Mouse (Mus musculus): Measurements from ENCODE around the gene Alkbh4. TPM values are rescaled to one million over a fixed set of nuclear protein-coding genes. Genes with fewer than 3 reads are reported as not detected.
"Not testable (repeated sequence)": the region's sequence is repeated elsewhere in the genome, so short reads cannot be mapped to it uniquely, and the experiment has no call there.

Alkbh4 gene
- total RNA-seq (2017) = 11.8 and 14.3 TPM in 2 replicates

DNA sequence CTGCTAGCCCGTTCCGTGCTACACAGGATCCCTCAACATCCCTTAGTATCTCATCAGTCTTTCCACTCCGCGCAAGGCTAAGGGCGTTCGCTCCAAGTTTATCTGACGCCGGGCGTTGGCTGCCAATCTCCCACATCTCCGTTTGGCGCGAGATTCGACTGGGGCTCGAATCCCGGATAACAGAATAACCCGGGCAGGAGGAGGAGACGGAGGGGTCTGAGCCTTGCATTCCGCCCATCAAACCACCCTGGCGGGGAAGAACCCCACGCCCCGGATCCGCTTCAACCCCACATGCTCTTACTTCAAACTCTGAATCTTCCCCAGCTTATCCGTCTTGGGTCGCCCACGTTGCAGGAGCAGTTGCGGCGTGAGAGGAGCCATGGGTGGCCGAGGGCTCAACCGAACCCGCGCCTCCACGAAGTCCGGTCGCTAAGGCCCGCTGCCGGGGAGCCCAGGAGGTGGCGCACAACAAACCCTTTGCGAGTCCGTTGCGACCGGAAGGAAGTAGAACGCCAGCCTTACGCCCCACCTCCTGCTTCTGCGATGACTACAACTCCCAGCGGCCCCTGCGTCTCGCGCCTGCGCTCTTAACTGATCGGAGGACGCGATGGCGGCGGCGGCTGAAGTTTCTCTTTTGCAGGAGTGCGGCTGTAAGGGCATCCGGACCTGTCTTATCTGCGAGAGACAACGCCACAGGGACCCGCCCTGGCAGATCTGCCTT is at the start of gene Alkbh4, which contains the start of gene Lrwd1:
Alkbh4 (plus strand) TSS at position 576 of the 721 bp plus-strand sequence.
Lrwd1 (minus strand) TSS at position 504 of the 721 bp plus-strand sequence.
- ATAC-seq (replicated peaks; ENCODE audit: low read depth, poor library complexity, severe bottlenecking) = peak; percentile 86

DNA sequence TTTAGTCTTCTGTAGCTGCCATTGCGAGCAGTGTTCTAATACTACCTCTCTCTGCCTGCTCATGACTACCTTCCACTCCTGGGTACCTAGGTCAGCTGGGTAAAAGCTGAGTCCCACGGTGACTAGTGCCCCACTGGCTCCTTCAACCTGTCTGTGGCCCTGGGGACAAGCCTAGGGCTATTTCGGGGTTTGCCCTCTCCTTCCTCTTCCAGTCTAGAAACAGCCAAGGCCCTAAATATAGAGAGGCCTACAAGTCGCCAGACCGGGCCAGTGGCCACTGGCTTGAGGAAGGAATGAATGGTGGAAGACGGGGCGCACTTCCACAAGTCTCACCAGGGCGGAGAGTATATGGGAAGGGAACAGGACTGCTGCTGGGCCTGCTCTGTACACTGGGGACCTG is 49.7 kb upstream of the Alkbh4 start:
- no peak for ATAC-seq (replicated peaks; ENCODE audit: low read depth, poor library complexity, severe bottlenecking)

DNA sequence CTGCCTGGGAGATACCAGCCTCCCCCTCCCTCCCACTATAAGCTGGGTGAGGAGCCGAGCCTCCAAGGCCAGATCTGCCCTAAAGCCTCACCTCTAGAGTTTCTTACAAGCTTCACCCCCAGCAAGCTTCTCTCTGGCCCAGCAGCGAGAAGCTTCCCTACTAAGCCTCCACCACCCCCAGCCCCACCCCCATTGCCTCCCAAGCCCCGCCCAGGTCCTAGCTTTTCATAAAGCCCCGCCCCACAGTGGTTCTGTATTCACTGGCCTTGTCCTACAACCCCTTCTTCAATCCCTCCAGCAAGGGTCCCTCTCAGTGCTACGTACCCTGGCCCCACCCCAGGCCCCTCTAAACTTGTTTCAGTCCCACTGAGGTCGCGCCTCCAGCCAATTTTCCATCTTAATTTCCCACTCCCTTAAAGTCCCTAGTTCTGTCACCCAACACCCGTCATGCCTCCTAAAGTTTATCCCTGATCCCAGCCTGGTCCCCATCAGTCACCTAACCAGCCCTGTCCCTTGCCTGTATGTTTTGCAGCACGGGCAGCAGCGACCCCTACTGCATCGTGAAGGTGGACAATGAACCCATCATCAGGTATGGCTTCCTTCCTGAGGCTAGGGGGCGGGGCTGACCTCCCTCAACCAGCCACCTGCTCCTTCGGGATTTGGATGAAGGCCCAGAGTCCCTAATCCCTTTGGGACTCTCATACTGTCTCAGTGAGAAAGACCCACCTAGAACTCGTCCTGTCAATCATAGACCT is 46.9 kb upstream of the Alkbh4 start:
- no peak for ATAC-seq (replicated peaks; ENCODE audit: low read depth, poor library complexity, severe bottlenecking)

DNA sequence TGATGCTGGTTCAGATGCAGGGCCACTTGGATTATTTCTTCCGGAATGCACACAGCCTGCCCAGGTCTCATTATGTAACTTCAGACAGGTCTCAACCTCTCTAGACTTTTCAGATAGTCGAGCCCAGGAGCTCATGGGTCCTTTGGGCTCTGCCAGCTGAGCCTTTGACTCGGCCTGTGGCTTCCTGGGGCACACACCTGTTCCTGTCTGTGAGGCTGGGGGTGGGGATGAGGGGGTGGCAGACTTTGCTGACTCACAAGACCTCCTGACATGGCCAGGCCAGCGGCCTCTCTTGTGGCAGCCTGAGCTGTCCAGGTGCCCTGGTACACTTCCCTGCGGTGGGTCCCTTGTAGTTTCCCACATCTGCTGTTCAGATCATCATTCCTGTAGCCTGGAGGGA is 44.0 kb upstream of the Alkbh4 start:
- ATAC-seq (replicated peaks; ENCODE audit: low read depth, poor library complexity, severe bottlenecking) = no peak

DNA sequence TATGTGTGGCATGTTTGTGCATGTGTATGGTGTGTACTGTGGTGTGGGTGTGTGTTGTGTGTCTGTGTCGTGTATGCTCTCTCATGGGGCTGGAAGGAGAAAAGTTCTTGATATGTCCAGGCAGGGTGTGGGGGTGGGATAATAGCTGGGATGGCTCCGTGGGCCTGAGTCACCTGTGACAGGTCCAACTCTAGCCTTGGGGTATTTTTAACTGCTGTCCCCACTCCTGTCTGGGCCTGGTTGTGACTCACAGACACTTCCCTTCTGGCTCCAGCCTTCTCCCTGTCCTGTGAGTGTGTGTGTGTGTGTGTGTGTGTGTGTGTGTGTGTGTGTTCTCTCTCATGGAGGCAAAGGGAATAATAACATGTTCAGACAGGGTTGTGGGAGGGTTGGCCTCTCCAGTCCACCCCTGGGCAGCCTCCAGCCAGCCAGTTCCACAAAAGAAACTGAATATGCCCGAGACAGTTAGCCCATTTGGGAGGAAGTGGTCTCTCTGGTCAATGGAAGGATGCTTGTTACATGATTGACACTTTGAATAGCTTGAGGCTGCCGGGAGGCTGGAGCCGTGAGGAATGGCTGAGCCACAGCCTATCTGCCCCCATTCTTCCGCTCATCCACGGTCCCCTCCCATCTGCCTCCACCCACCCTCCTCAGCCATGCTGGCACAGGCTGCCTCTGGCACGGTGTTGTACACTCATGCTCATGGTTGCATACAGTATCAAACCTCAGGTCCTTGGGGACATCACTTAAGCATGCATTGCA is 41.5 kb upstream of the Alkbh4 start:
- peak; percentile 88 for ATAC-seq (replicated peaks; ENCODE audit: low read depth, poor library complexity, severe bottlenecking)

DNA sequence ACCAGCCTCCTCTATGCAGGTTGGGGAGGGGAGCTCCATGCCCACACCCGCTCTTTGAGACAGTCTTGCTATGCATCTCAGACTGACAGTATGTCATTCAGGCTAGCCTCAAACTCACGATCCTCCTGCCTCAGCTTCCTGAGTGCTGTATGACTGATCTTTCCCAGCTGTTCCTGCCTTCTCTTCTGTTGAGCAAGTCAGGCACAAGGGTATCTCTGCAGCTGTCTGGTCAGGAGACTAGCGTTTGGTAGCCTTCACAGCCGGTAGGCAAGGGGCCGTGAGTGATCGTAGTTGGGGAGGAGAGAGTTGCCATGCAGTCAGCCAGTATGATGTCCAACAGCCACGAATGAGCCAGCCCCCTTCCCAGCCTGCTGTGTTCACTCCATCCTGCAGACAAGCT is 40.9 kb upstream of the Alkbh4 start:
- ATAC-seq (replicated peaks; ENCODE audit: low read depth, poor library complexity, severe bottlenecking) = no peak

DNA sequence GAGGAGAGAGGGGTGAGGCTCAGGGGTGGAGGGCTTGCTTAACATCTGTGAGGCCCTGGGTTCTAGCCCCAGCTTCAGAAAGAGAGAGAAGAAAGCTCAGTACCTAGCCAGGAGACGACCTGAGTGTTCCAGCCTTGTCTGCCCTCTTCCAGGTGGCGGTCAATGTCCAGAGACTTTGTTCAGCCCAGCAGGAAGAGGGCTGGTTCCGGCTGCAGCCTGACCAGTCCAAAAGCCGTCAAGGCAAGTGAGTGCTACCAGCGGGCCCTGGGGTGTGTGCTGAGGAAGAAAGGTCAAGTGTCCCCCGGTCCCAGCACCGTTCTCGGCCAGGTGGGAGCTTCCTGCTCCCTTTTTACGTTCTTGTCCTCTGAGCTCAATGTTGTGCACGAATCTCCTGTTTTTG is 37.4 kb upstream of the Alkbh4 start:
- no peak for ATAC-seq (replicated peaks; ENCODE audit: low read depth, poor library complexity, severe bottlenecking)

GRCm38 (mm10) chr5:136102099-136102820 is 33.7 kb upstream of the Alkbh4 start:
- peak; percentile 96 for ATAC-seq (replicated peaks; ENCODE audit: low read depth, poor library complexity, severe bottlenecking)

DNA sequence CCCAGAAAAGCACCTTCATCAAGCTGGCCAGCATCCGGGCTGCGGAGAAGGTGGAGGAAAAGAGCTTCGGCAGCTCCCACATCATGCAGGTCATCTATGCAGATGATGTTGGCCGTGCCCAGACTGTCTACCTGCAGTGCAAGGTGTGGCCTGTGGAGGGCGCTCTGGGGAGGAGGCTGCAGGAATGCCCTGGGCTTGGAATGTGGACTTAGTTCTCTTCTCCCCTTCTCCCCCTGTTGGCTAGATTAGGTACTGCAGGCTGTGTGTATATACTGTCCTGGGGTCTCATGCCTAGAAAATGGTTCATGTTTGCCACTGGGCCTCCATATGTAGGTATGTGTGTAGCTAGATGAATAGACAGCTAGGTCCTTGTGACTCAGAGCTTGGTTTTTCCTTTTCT is 31.4 kb upstream of the Alkbh4 start:
- ATAC-seq (replicated peaks; ENCODE audit: low read depth, poor library complexity, severe bottlenecking) = no peak

DNA sequence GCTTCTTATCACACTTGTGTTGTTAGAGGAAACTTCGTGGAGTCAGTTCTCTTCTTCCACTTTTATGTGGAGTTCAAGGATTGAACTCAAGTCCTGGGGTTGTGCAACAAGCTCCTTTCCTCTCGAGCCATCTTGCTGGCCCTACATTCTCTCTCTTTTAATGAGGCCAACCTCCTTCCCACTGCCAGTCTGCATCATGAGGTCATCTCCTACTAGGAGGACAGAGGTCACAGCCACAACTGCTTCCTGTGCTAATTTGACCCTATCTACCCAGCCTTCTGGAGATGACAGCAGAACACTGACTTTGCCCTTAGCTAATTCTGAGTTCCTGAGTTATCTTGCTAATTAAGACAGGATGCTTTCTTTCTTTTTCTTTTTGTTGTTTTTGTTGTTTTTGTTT is 27.5 kb upstream of the Alkbh4 start:
- no peak for ATAC-seq (replicated peaks; ENCODE audit: low read depth, poor library complexity, severe bottlenecking)

- ATAC-seq (replicated peaks; ENCODE audit: low read depth, poor library complexity, severe bottlenecking) = no peak
Observed at GRCm38 (mm10) chr5:136109042-136109441, 26.9 kb upstream of the Alkbh4 start.

DNA sequence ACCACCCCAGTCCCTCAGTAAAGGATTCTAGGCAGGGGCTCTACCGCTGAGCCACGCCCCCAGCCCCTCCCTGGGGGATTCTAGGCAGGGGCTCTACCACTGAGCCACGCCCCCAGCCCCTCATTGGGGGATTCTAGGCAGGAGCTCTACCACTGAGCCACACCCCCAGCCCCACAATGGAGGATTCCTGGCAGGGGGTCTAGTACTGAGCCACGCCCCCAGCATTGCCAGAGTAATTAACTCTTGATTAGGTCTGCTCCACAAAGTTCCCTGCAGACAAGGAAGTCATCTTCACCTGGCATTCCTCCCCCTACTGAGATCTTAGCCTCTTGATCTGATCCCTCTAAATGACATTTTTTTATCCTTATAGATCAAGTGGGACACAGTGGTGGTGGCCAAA is 22.4 kb upstream of the Alkbh4 start:
- ATAC-seq (replicated peaks; ENCODE audit: low read depth, poor library complexity, severe bottlenecking) = not testable (repeated sequence)

GRCm38 (mm10) chr5:136115891-136116783 is 19.8 kb upstream of the Alkbh4 start, which contains the start of gene Polr2j:
Polr2j (plus strand) TSS chr5:136116631.
- peak; percentile 97 for ATAC-seq (replicated peaks; ENCODE audit: low read depth, poor library complexity, severe bottlenecking)

GRCm38 (mm10) chr5:136116784-136117112 is 19.2 kb upstream of the Alkbh4 start:
- peak; percentile 37 for ATAC-seq (replicated peaks; ENCODE audit: low read depth, poor library complexity, severe bottlenecking)

- no peak for ATAC-seq (replicated peaks; ENCODE audit: low read depth, poor library complexity, severe bottlenecking)
Observed at GRCm38 (mm10) chr5:136122165-136122564, 13.8 kb upstream of the Alkbh4 start.

- ATAC-seq (replicated peaks; ENCODE audit: low read depth, poor library complexity, severe bottlenecking) = no peak
Observed at GRCm38 (mm10) chr5:136136292-136136990, 495 bp downstream of the Alkbh4 start.

- ATAC-seq (replicated peaks; ENCODE audit: low read depth, poor library complexity, severe bottlenecking) = 0 out of 2 replicates have a peak, but pooled peaks have one; percentile 21
Observed at GRCm38 (mm10) chr5:136137658-136138274, 1.8 kb downstream of the Alkbh4 start.

DNA sequence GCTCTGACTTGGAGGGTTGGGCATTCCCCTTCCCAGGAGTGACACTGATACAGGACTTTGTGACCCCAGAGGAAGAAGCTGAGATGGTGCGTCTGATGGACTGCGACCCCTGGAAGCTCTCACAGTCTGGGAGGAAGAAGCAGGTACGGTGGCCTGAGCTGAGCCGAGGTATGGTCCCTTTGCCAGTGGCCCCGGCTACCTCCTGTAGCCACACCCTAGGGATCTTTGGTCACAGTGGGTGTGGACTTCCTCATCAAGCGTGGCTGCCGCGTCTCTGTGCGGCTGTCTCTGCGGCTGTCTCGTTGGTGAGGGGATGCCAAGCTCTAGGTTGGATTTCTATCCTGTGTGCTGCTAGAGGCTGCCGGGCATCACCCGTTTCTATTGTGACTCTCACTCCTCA is 3.4 kb downstream of the Alkbh4 start:
- no peak for ATAC-seq (replicated peaks; ENCODE audit: low read depth, poor library complexity, severe bottlenecking)

All from common myeloid progenitor, adult 5-6 weeks (primary cell).